Mouse (Mus musculus) ES-E14 (cell line): ENCODE data around the gene Gipc3. TPM values are rescaled to one million over a fixed set of nuclear protein-coding genes. Genes with fewer than 3 reads are reported as not detected.
A peak's percentile ranks its signal among the peaks of the same experiment; 100 is the strongest.

ENCODE experiments used
- DNase-seq: peaks from one replicate; pipeline ENCODE4 v3.0.0-alpha.2; 2013; ENCODE audit warnings: low read depth, low spot score
- H3K27ac ChIP-seq: 2 replicates; pipeline ENCODE4 v1.5.1; 2012; ENCODE audit warnings: low read depth, mild to moderate bottlenecking, low read length, moderate library complexity, mixed read lengths; ENCODE audit not compliant: poor library complexity, insufficient read depth, severe bottlenecking
- H3K36me3 ChIP-seq: 2 replicates; pipeline ENCODE4 v1.6.1; 2012; ENCODE audit warnings: mild to moderate bottlenecking, low read length, moderate library complexity, mixed read lengths; ENCODE audit not compliant: control insufficient read depth, poor library complexity, insufficient read depth, severe bottlenecking
- H3K4me1 ChIP-seq, 2 experiments: fragments of 150-350 bp in 1 of 2; sonication (generic) in 1 of 2; 2 replicates each; pipeline ENCODE4 v1.6.1; 2012; ENCODE audit warnings: low read length in 2 of 2, mild to moderate bottlenecking in 1 of 2, mixed read lengths in 1 of 2; ENCODE audit not compliant: control insufficient read depth in 2 of 2, insufficient read depth in 2 of 2, poor library complexity in 1 of 2
- H3K4me3 ChIP-seq, 2 experiments: fragments of 150-350 bp in 1 of 2; sonication (generic) in 1 of 2; 2 replicates each; pipeline ENCODE4 v1.5.1; 2012; ENCODE audit warnings: low read length in 2 of 2, low read depth in 1 of 2, mild to moderate bottlenecking in 1 of 2, mixed read lengths in 1 of 2; ENCODE audit not compliant: insufficient read depth in 1 of 2, poor library complexity in 1 of 2, severe bottlenecking in 1 of 2
- H3K9ac ChIP-seq: 2 replicates; pipeline ENCODE4 v1.6.1; 2012; ENCODE audit warnings: low read depth, mild to moderate bottlenecking, low read length, mixed read lengths; ENCODE audit not compliant: poor library complexity, insufficient read depth, severe bottlenecking
- H3K9me3 ChIP-seq: fragments of 150-350 bp; sonication (generic); 2 replicates; pipeline ENCODE4 v1.6.1; 2012; ENCODE audit warnings: low read depth, mild to moderate bottlenecking, low read length; ENCODE audit not compliant: control insufficient read depth, insufficient read depth
- CHD2 ChIP-seq: IDR thresholded peaks from 2 replicates; pipeline ENCODE4 v1.6.1; 2014; ENCODE audit warnings: mild to moderate bottlenecking, low read depth, low read length, inconsistent platforms
- HCFC1 ChIP-seq: IDR thresholded peaks from 2 replicates; pipeline ENCODE4 v1.6.1; 2012; ENCODE audit warnings: low read length, inconsistent platforms, borderline replicate concordance; ENCODE audit not compliant: insufficient read depth
- MAFK ChIP-seq: IDR thresholded peaks from 2 replicates; pipeline ENCODE4 v1.6.1; 2014; ENCODE audit warnings: mild to moderate bottlenecking, low read depth, low read length, inconsistent platforms; ENCODE audit not compliant: insufficient read depth
- ZC3H11A ChIP-seq: IDR thresholded peaks from 2 replicates; pipeline ENCODE4 v1.6.1; 2012; ENCODE audit warnings: low read depth, mild to moderate bottlenecking, inconsistent platforms, low read length, borderline replicate concordance
- ZNF384 ChIP-seq: IDR thresholded peaks from 2 replicates; pipeline ENCODE4 v1.6.1; 2012; ENCODE audit warnings: low read depth, low read length, inconsistent platforms
- in situ Hi-C, 2 experiments: fragments of 600-800 bp; cut with MboI; formaldehyde crosslinking; loops; one replicate each; pipeline ENCODE4 v1.15.1; 2025; ENCODE audit warnings: low sequenced_read_pairs in 2 of 2, inconsistent platforms in 1 of 2; ENCODE audit not compliant: unreplicated experiment in 2 of 2
- total RNA-seq: library from RNA; depleted of rRNA; stranded (reverse); fragments of 300-350 nt; gene quantifications from 2 replicates; pipeline ENCODE4 v1.2.3, GENCODE M21; 2012; rRNA removed

Gene Gipc3
- total RNA-seq, 1 experiment = 0.09 TPM

GRCm38 (mm10) chr10:81286586-81286985 lies 56.5 kb downstream of the Gipc3 start:
- Histone ChIP-seq H3K9ac (no peak overlapping the region), H3K4me3 (no peak overlapping the region), H3K9me3 (no peaks in the 10 kb centered on the region), H3K4me1 (peaks cover 2 to 31% of the 10 kb centered on the region in 2 experiments), H3K36me3 (no peaks in the 10 kb centered on the region), H3K27ac (no peak overlapping the region)
- in situ Hi-C loops = no loop called here
- no peak for DNase-seq
- TF ChIP-seq ZNF384 = no peak

GRCm38 (mm10) chr10:81285694-81286450 lies 57.2 kb downstream of the Gipc3 start:
- H3K4me1 ChIP-seq = peaks cover 0 to 30% of the 10 kb centered on the region in 2 experiments; a peak in 2 of 4 replicates
- peak; percentile 85 for DNase-seq

More at GRCm38 (mm10) chr10:81285694-81286450, 57.2 kb downstream of the Gipc3 start:
- Histone ChIP-seq H3K27ac (no peak overlapping the region; the same call in 1 of the 2 replicates), H3K9ac (peak overlapping the region; percentile 61), H3K4me3 (peak overlapping the region; percentile 65 to 67), H3K36me3 (no peaks in the 10 kb centered on the region; the same call in 1 of the 2 replicates), H3K9me3 (no peaks in the 10 kb centered on the region)
- in situ Hi-C loops = no loop called here
- TF ChIP-seq HCFC1 (peak; percentile 70; the same call in 1 of the 2 replicates), CHD2 (no peak), ZC3H11A (no peak), MAFK (no peak), ZNF384 (peak; percentile 7; the same call in 1 of the 2 replicates)

Other genes with a start within 250 kb of the Gipc3 start
- gene Creb3l3, start 244.4 kb downstream of the Gipc3 start, total RNA-seq = 0.94 and 2.2 TPM in 2 replicates
- gene Map2k2, start 237.4 kb downstream of the Gipc3 start, total RNA-seq = 115 and 121 TPM in 2 replicates
- gene Zbtb7a, start 208.0 kb downstream of the Gipc3 start, total RNA-seq = 15.7 and 30.1 TPM in 2 replicates
- 37.8 and 50.7 TPM in 2 replicates for gene Pias4, start 175.3 kb downstream of the Gipc3 start, total RNA-seq
- 2,093 and 2,486 TPM in 2 replicates for gene Eef2, start 166.6 kb downstream of the Gipc3 start, total RNA-seq
- gene Dapk3, start 160.3 kb downstream of the Gipc3 start, total RNA-seq = 65.1 and 66.4 TPM in 2 replicates
- 0.54 and 0.79 TPM in 2 replicates for gene 4930442H23Rik, start 159.4 kb downstream of the Gipc3 start, total RNA-seq
- not detected in 2 replicates for gene Nmrk2, start 141.2 kb downstream of the Gipc3 start, total RNA-seq
- 4.1 and 5.5 TPM in 2 replicates for gene Atcay, start 112.4 kb downstream of the Gipc3 start, total RNA-seq
- gene Zfr2, start 110.1 kb downstream of the Gipc3 start, total RNA-seq = 0.67 and 4.7 TPM in 2 replicates
- gene Matk, start 90.3 kb downstream of the Gipc3 start, total RNA-seq = 0.85 and 5.0 TPM in 2 replicates
- gene Mrpl54, start 76.3 kb downstream of the Gipc3 start, total RNA-seq = 114 and 138 TPM in 2 replicates
- gene Apba3, start 76.3 kb downstream of the Gipc3 start, total RNA-seq = 72.3 and 90.2 TPM in 2 replicates
- gene Tjp3, start 51.7 kb downstream of the Gipc3 start, total RNA-seq = 5.2 and 15.2 TPM in 2 replicates
- 27.3 and 34.6 TPM in 2 replicates for gene Pip5k1c, start 50.3 kb downstream of the Gipc3 start, total RNA-seq
- 53.1 and 54.9 TPM in 2 replicates for gene Cactin, start 22.2 kb downstream of the Gipc3 start, total RNA-seq
- 2.3 and 4.5 TPM in 2 replicates for gene Tbxa2r, start 14.5 kb downstream of the Gipc3 start, total RNA-seq
- gene Hmg20b, start 7.2 kb upstream of the Gipc3 start, total RNA-seq = 43.5 and 55.9 TPM in 2 replicates
- gene Mfsd12, start 14.2 kb upstream of the Gipc3 start, total RNA-seq = 28.7 and 46.1 TPM in 2 replicates
- gene 4930404N11Rik, start 22.6 kb upstream of the Gipc3 start, total RNA-seq = 9.4 and 19.1 TPM in 2 replicates
- gene Fzr1, start 35.2 kb upstream of the Gipc3 start, total RNA-seq = 63.0 and 94.5 TPM in 2 replicates
- gene Dohh, start 41.2 kb upstream of the Gipc3 start, total RNA-seq = 168 and 183 TPM in 2 replicates
- gene Gm48551, start 41.2 kb upstream of the Gipc3 start, total RNA-seq = 1.1 and 1.8 TPM in 2 replicates
- gene Gm48552, start 45.7 kb upstream of the Gipc3 start, total RNA-seq = 2.5 and 2.7 TPM in 2 replicates
- 1.7 TPM in 2 replicates for gene Smim24, start 49.8 kb upstream of the Gipc3 start, total RNA-seq
- 4.9 and 6.3 TPM in 2 replicates for gene Nfic, start 112.4 kb upstream of the Gipc3 start, total RNA-seq
- 5.0 and 8.2 TPM in 2 replicates for gene Celf5, start 139.4 kb upstream of the Gipc3 start, total RNA-seq
- 254 and 393 TPM in 2 replicates for gene Ncln, start 153.1 kb upstream of the Gipc3 start, total RNA-seq
- gene S1pr4, start 156.9 kb upstream of the Gipc3 start, total RNA-seq = 0.94 and 1.9 TPM in 2 replicates
- 11.8 and 16.6 TPM in 2 replicates for gene Gna15, start 181.0 kb upstream of the Gipc3 start, total RNA-seq
- gene Gna11, start 201.9 kb upstream of the Gipc3 start, total RNA-seq = 52.1 and 53.4 TPM in 2 replicates
- 102 and 145 TPM in 2 replicates for gene Aes, start 216.2 kb upstream of the Gipc3 start, total RNA-seq
- 2.4 and 2.6 TPM in 2 replicates for gene Tle2, start 231.3 kb upstream of the Gipc3 start, total RNA-seq